Mouse (Mus musculus): ENCODE data around the gene Srgap1. TPM values are rescaled to one million over a fixed set of nuclear protein-coding genes. Genes with fewer than 3 reads are reported as not detected.

Srgap1 gene
- 15.7 and 15.9 TPM in 2 replicates for polyA plus RNA-seq (2015; fragmentation: Nextera tagmentation; extraction: Ambion mirVana)

- 0 out of 2 replicates have a peak, but pooled peaks cover 5% of the 10 kb centered on the region for H3K36me3 ChIP-seq
- ATAC-seq (ENCODE audit: low FRiP score, low read depth), result peak; percentile 79
- H3K27ac ChIP-seq, result peak within 1 kb of the TSS; percentile 67
- no peaks in the 10 kb centered on the region for H3K27me3 ChIP-seq
- H3K4me2 ChIP-seq (replicated peaks), result peak within 1 kb of the TSS; percentile 85
- peaks cover 15% of the 10 kb centered on the region for H3K4me1 ChIP-seq
- no peaks in the 10 kb centered on the region for H3K9me3 ChIP-seq
- peak within 1 kb of the TSS; percentile 87 for H3K9ac ChIP-seq
- H3K4me3 ChIP-seq, result peak within 1 kb of the TSS; percentile 78
- WGBS, result under 1% methylated on average over 61 of the region's 79 CpGs
Measured at GRCm38 (mm10) chr10:122046904-122047726, at the start of gene Srgap1. Gene Srgap1, minus strand, starts transcription at chr10:122047315.

- Histone ChIP-seq H3K27ac (peak overlapping the region; percentile 87), H3K9me3 (no peaks in the 10 kb centered on the region)
Measured at GRCm38 (mm10) chr10:122096462-122096979, 49.4 kb upstream of the Srgap1 start.

GRCm38 (mm10) chr10:122090472-122090871 lies 43.4 kb upstream of the Srgap1 start:
- peaks cover 19% of the 10 kb centered on the region for H3K9me3 ChIP-seq
- H3K36me3 ChIP-seq, result peaks cover 60% of the 10 kb centered on the region
- H3K4me2 ChIP-seq (replicated peaks), result no peak overlapping the region
- no peak overlapping the region for H3K4me3 ChIP-seq
- WGBS, result 96% methylated on average over 1 of the region's 1 CpGs
- H3K27me3 ChIP-seq, result no peaks in the 10 kb centered on the region
- no peak overlapping the region for H3K9ac ChIP-seq
- ATAC-seq (ENCODE audit: low FRiP score, low read depth), result no peak
- H3K27ac ChIP-seq, result no peak overlapping the region
- peaks cover 5% of the 10 kb centered on the region for H3K4me1 ChIP-seq

More at GRCm38 (mm10) chr10:122096462-122096979, 49.4 kb upstream of the Srgap1 start:
- H3K4me1 ChIP-seq, result peaks cover 11% of the 10 kb centered on the region
- ATAC-seq (ENCODE audit: low FRiP score, low read depth), result peak; percentile 77
- peak overlapping the region; percentile 75 for H3K4me3 ChIP-seq
- peaks cover 17% of the 10 kb centered on the region for H3K36me3 ChIP-seq
- no peaks in the 10 kb centered on the region for H3K27me3 ChIP-seq
- WGBS, result under 1% methylated on average over 48 of the region's 48 CpGs
- H3K9ac ChIP-seq, result peak overlapping the region; percentile 88
- peak overlapping the region; percentile 72 for H3K4me2 ChIP-seq (replicated peaks)

GRCm38 (mm10) chr10:122081352-122081751 lies 34.2 kb upstream of the Srgap1 start:
- Histone ChIP-seq H3K4me1 (no peaks in the 10 kb centered on the region), H3K4me2 (replicated peaks) (no peak overlapping the region), H3K9me3 (peaks cover 15% of the 10 kb centered on the region; the same call in 1 of the 2 replicates), H3K9ac (no peak overlapping the region), H3K4me3 (no peak overlapping the region), H3K27me3 (no peaks in the 10 kb centered on the region), H3K36me3 (peaks cover 13% of the 10 kb centered on the region), H3K27ac (no peak overlapping the region)
- WGBS, result 94% methylated on average over 1 of the region's 1 CpGs
- no peak for ATAC-seq (ENCODE audit: low FRiP score, low read depth)

- no peak overlapping the region for H3K4me3 ChIP-seq
- H3K9me3 ChIP-seq, result no peaks in the 10 kb centered on the region
- no peaks in the 10 kb centered on the region for H3K4me1 ChIP-seq
- H3K4me2 ChIP-seq (replicated peaks), result no peak overlapping the region
- no peak for ATAC-seq (ENCODE audit: low FRiP score, low read depth)
- H3K9ac ChIP-seq, result no peak overlapping the region
- H3K27ac ChIP-seq, result no peak overlapping the region
- no peaks in the 10 kb centered on the region for H3K36me3 ChIP-seq
- H3K27me3 ChIP-seq, result no peaks in the 10 kb centered on the region
Measured at GRCm38 (mm10) chr10:122069153-122069552, 22.0 kb upstream of the Srgap1 start.

- H3K27me3 ChIP-seq, result no peaks in the 10 kb centered on the region
- no peaks in the 10 kb centered on the region for H3K36me3 ChIP-seq
- H3K9me3 ChIP-seq, result no peaks in the 10 kb centered on the region
- WGBS, result 89% methylated on average over 6 of the region's 6 CpGs
- no peaks in the 10 kb centered on the region for H3K4me1 ChIP-seq
- no peak overlapping the region for H3K9ac ChIP-seq
- H3K27ac ChIP-seq, result no peak overlapping the region
- ATAC-seq (ENCODE audit: low FRiP score, low read depth), result no peak
- H3K4me2 ChIP-seq (replicated peaks), result no peak overlapping the region
- no peak overlapping the region for H3K4me3 ChIP-seq
Measured at GRCm38 (mm10) chr10:122055826-122056225, 8.7 kb upstream of the Srgap1 start.

GRCm38 (mm10) chr10:122054535-122054934 lies 7.4 kb upstream of the Srgap1 start:
- WGBS, result 11% methylated on average over 8 of the region's 8 CpGs
- H3K4me3 ChIP-seq, result no peak overlapping the region
- H3K9ac ChIP-seq, result no peak overlapping the region
- no peaks in the 10 kb centered on the region for H3K36me3 ChIP-seq
- no peaks in the 10 kb centered on the region for H3K4me1 ChIP-seq
- H3K27ac ChIP-seq, result no peak overlapping the region
- H3K4me2 ChIP-seq (replicated peaks), result no peak overlapping the region
- no peaks in the 10 kb centered on the region for H3K9me3 ChIP-seq
- no peaks in the 10 kb centered on the region for H3K27me3 ChIP-seq
- peak; percentile 48; the same call in 1 of the 2 replicates for ATAC-seq (ENCODE audit: low FRiP score, low read depth)

GRCm38 (mm10) chr10:122051831-122052230 lies 4.7 kb upstream of the Srgap1 start:
- no peaks in the 10 kb centered on the region for H3K4me1 ChIP-seq
- H3K27ac ChIP-seq, result no peak overlapping the region
- H3K4me2 ChIP-seq (replicated peaks), result no peak overlapping the region
- ATAC-seq (ENCODE audit: low FRiP score, low read depth), result no peak
- no peaks in the 10 kb centered on the region for H3K36me3 ChIP-seq
- no peaks in the 10 kb centered on the region for H3K9me3 ChIP-seq
- H3K9ac ChIP-seq, result no peak overlapping the region
- 35% methylated on average over 6 of the region's 6 CpGs for WGBS
- H3K4me3 ChIP-seq, result no peak overlapping the region
- H3K27me3 ChIP-seq, result no peaks in the 10 kb centered on the region

- peak; percentile 75 for ATAC-seq (ENCODE audit: low FRiP score, low read depth)
- Histone ChIP-seq H3K4me3 (peak overlapping the region; percentile 78), H3K36me3 (0 out of 2 replicates have a peak, but pooled peaks cover 1% of the 10 kb centered on the region), H3K27ac (peak overlapping the region; percentile 67; the same call in 1 of the 2 replicates), H3K9ac (peak overlapping the region; percentile 87), H3K4me1 (peaks cover 15% of the 10 kb centered on the region), H3K9me3 (no peaks in the 10 kb centered on the region), H3K27me3 (no peaks in the 10 kb centered on the region), H3K4me2 (replicated peaks) (peak overlapping the region; percentile 85)
- 23% methylated on average over 20 of the region's 44 CpGs for WGBS
Measured at GRCm38 (mm10) chr10:122047727-122048365, 731 bp upstream of the Srgap1 start.

- H3K9me3 ChIP-seq, result no peaks in the 10 kb centered on the region
- WGBS, result under 1% methylated on average over 13 of the region's 13 CpGs
- H3K36me3 ChIP-seq, result 0 out of 2 replicates have a peak, but pooled peaks cover 5% of the 10 kb centered on the region
- no peak for ATAC-seq (ENCODE audit: low FRiP score, low read depth)
- H3K4me2 ChIP-seq (replicated peaks), result peak overlapping the region; percentile 85
- H3K27ac ChIP-seq, result peak overlapping the region; percentile 67; the same call in 1 of the 2 replicates
- peak overlapping the region; percentile 87 for H3K9ac ChIP-seq
- H3K27me3 ChIP-seq, result no peaks in the 10 kb centered on the region
- H3K4me3 ChIP-seq, result peak overlapping the region; percentile 78
- peaks cover 15% of the 10 kb centered on the region for H3K4me1 ChIP-seq
Measured at GRCm38 (mm10) chr10:122046511-122046903, 608 bp downstream of the Srgap1 start.

GRCm38 (mm10) chr10:122045946-122046345 lies 1.2 kb downstream of the Srgap1 start:
- Histone ChIP-seq H3K9ac (peak overlapping the region; percentile 87), H3K9me3 (no peaks in the 10 kb centered on the region), H3K27me3 (no peaks in the 10 kb centered on the region), H3K4me2 (replicated peaks) (peak overlapping the region; percentile 85), H3K36me3 (0 out of 2 replicates have a peak, but pooled peaks cover 5% of the 10 kb centered on the region), H3K27ac (no peak overlapping the region), H3K4me3 (peak overlapping the region; percentile 78), H3K4me1 (peaks cover 15% of the 10 kb centered on the region)
- no peak for ATAC-seq (ENCODE audit: low FRiP score, low read depth)
- 24% methylated on average over 9 of the region's 9 CpGs for WGBS

GRCm38 (mm10) chr10:122044926-122045325 lies 2.2 kb downstream of the Srgap1 start:
- WGBS, result 84% methylated on average over 4 of the region's 4 CpGs
- Histone ChIP-seq H3K27ac (no peak overlapping the region), H3K4me3 (0 out of 2 replicates have a peak overlapping the region, but pooled peaks have one; percentile 1), H3K9me3 (peaks cover 4% of the 10 kb centered on the region; the same call in 1 of the 2 replicates), H3K36me3 (0 out of 2 replicates have a peak, but pooled peaks cover 5% of the 10 kb centered on the region), H3K27me3 (no peaks in the 10 kb centered on the region), H3K4me1 (peaks cover 15% of the 10 kb centered on the region), H3K4me2 (replicated peaks) (peak overlapping the region; percentile 34), H3K9ac (no peak overlapping the region)
- no peak for ATAC-seq (ENCODE audit: low FRiP score, low read depth)

All from limb, embryonic 13.5 days (tissue).